Mouse (Mus musculus) intestine, postnatal 0 days (tissue): ENCODE results near the gene Utp20. TPM values are rescaled to one million over a fixed set of nuclear protein-coding genes. Genes with fewer than 3 reads are reported as not detected.
A peak's percentile ranks its signal among the peaks of the same experiment; 100 is the strongest.

Source experiments
- ATAC-seq: fragments of 200-750 bp; cut with Nextera tagmentation; 2 replicates; pipeline ENCODE4 v1.8.0; 2017; ENCODE audit warnings: mild to moderate bottlenecking, moderate TSS enrichment, moderate library complexity
- H3K27ac ChIP-seq: fragments of 300-500 bp; sonication (generic); 2 replicates; pipeline ENCODE4 v1.5.1; 2014; ENCODE audit warnings: mild to moderate bottlenecking, low read depth, low read length, moderate library complexity
- H3K27me3 ChIP-seq: fragments of 300-500 bp; sonication (generic); replicated peaks from 2 replicates; pipeline ENCODE4 v1.6.1; 2014; ENCODE audit warnings: low read length, mixed read lengths; ENCODE audit not compliant: control insufficient read depth, insufficient read depth
- H3K36me3 ChIP-seq: fragments of 300-500 bp; sonication (generic); 2 replicates; pipeline ENCODE4 v1.6.1; 2014; ENCODE audit warnings: mild to moderate bottlenecking, moderate library complexity; ENCODE audit not compliant: control insufficient read depth, insufficient read depth
- H3K4me1 ChIP-seq: fragments of 300-500 bp; sonication (generic); replicated peaks from 2 replicates; pipeline ENCODE4 v1.6.1; 2014; ENCODE audit warnings: antibody characterized with exemption, low read length, mixed read lengths; ENCODE audit not compliant: control insufficient read depth, insufficient read depth
- H3K4me2 ChIP-seq: fragments of 300-500 bp; sonication (generic); replicated peaks from 2 replicates; pipeline ENCODE4 v1.6.1; 2014; ENCODE audit warnings: low read depth, mild to moderate bottlenecking, moderate library complexity
- H3K4me3 ChIP-seq: fragments of 300-500 bp; sonication (generic); 2 replicates; pipeline ENCODE4 v1.5.1; 2014; ENCODE audit warnings: low read depth, low read length
- H3K9ac ChIP-seq: fragments of 300-500 bp; sonication (generic); 2 replicates; pipeline ENCODE4 v1.6.1; 2014; ENCODE audit warnings: mild to moderate bottlenecking, low read depth, low read length
- H3K9me3 ChIP-seq: fragments of 300-500 bp; sonication (generic); 2 replicates; pipeline ENCODE4 v1.6.1; 2016; ENCODE audit warnings: mixed run types; ENCODE audit not compliant: control insufficient read depth
- CTCF ChIP-seq: sonication (generic); IDR thresholded peaks from 2 replicates; pipeline ENCODE4 v1.5.1; 2016; ENCODE audit warnings: low read depth, mild to moderate bottlenecking, control low read depth, antibody characterized with exemption, moderate library complexity
- WGBS: fragments of 180-500 bp; shearing (Covaris S2); extraction: QIAGEN DNeasy Blood & Tissue Kit; methylation state at CpG from one replicate; pipeline ENCODE4 v1.1.7; 2014; 5-methylcytosine and 5-hydroxymethylcytosine counted together
- polyA plus RNA-seq: library from polyadenylated mRNA; unstranded; fragments of >200 nt; fragmentation: Nextera tagmentation; extraction: Ambion mirVana; gene quantifications from 2 replicates; pipeline ENCODE4 v1.2.1, GENCODE M21; 2015

The Utp20 gene
- polyA plus RNA-seq, 1 experiment from 2014 or later = 4.6 TPM

DNA sequence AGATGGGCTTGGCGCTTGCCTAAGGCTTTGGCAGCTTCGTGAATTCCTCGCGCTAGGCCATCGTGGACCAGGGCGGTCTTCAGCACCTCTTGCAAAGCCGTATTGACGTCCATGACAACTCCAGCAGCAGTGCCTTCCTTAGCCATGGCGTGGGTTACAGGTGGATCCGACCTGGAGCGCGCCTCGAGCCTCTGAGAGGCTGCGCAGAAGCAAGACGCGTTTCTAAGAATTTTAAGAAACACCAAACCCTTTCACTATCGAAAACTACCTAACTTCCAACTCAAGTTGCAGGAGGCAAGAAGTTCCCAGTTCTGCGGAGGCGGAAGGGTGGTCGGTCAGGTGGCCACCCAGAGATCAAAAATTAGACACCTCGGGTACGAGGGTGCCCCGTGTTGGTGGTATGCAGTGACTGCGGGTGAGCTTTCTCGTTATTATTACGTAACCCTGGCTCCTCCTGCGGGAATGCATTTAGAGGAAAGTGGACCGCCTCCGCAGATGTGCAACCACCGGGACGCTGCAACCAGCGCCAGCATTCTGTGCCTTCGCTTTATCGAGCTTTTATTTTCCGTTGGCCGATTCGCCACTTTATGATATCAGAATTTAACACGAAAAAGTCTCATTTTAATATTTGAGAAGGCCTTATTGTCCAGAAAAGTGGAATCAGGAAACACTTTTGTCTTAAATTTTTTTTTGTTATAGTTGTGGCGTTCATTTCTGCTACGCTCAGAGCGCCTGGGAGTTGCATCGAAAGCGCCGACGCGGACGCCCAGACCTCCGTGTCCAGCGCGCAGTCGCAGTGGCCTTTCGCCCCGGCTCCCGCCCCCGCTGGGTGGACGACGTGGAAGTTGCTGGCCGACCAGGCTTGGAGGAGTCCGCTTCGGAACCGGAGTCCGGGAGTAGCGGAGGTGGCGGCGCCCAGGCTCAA is 95.8 kb downstream of the Utp20 start, which contains the start of gene Arl1:
Gene Arl1, plus strand, starts transcription at position 288 of the 925 bp plus-strand sequence.
- Histone ChIP-seq H3K9me3 (no peaks in the 10 kb centered on the region), H3K27me3 (no peaks in the 10 kb centered on the region), H3K4me1 (no peaks in the 10 kb centered on the region; the same call in 1 of the 2 replicates), H3K27ac (peak within 1 kb of the TSS; percentile 95), H3K9ac (peak within 1 kb of the TSS; percentile 95), H3K4me3 (peak within 1 kb of the TSS; percentile 100), H3K4me2 (peak within 1 kb of the TSS; percentile 80), H3K36me3 (no peaks in the 10 kb centered on the region)
- under 1% methylated on average over 65 of the region's 65 CpGs for WGBS
- ATAC-seq = peak; percentile 91
- TF ChIP-seq CTCF = peak; percentile 47

DNA sequence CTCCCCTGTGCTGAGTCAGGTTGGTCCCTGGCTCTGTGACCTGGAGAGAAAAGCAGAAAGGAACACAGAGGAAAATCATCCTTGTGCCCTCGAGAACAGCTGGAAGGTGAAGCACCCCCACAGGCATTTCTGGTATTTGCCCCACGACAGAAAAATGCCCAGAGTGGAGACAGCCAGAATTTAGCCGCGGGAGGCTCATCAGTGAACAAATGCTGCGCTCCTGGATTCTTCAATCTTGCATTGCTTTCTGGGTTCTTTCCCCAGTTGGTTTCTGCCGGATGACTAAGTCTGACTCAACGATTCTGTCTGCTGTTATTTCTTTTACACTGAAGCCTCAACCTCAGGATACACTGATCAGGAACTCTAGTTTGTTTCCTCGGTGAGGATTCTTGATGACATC is 98.4 kb downstream of the Utp20 start:
- 73% methylated on average over 8 of the region's 8 CpGs for WGBS
- no peak for TF ChIP-seq CTCF
- H3K4me2 ChIP-seq = no peak overlapping the region
- H3K36me3 ChIP-seq = no peaks in the 10 kb centered on the region
- H3K9ac ChIP-seq = no peak overlapping the region
- ATAC-seq = no peak
- no peaks in the 10 kb centered on the region for H3K9me3 ChIP-seq
- H3K27ac ChIP-seq = no peak overlapping the region
- no peaks in the 10 kb centered on the region; the same call in 1 of the 2 replicates for H3K4me1 ChIP-seq
- H3K4me3 ChIP-seq = no peak overlapping the region
- H3K27me3 ChIP-seq = no peaks in the 10 kb centered on the region

DNA sequence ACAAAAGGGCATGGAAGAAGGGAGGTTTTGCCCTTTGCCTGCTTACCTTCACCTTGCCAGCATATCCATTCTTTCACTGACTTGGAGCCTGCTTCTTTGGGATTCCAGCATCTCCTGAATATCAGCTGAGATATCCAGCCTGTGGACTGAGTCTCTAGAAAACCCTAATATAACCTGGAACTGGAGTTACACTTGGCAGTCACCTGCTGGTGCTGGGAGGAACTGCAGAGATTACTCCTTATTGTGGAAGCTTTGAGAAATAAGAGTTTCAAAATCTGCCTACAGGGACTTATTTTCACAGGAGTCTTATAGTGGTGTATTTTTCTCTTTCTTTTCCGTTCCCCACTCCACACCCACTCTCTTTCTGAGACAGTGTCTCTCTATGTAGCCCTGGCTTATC is 99.5 kb downstream of the Utp20 start:
- Histone ChIP-seq H3K27me3 (no peaks in the 10 kb centered on the region), H3K9me3 (no peaks in the 10 kb centered on the region), H3K4me2 (no peak overlapping the region), H3K9ac (no peak overlapping the region), H3K4me3 (no peak overlapping the region), H3K27ac (no peak overlapping the region), H3K4me1 (no peaks in the 10 kb centered on the region), H3K36me3 (no peaks in the 10 kb centered on the region)
- peak; percentile 78 for TF ChIP-seq CTCF
- 21% methylated on average over 1 of the region's 1 CpGs for WGBS
- ATAC-seq = no peak

DNA sequence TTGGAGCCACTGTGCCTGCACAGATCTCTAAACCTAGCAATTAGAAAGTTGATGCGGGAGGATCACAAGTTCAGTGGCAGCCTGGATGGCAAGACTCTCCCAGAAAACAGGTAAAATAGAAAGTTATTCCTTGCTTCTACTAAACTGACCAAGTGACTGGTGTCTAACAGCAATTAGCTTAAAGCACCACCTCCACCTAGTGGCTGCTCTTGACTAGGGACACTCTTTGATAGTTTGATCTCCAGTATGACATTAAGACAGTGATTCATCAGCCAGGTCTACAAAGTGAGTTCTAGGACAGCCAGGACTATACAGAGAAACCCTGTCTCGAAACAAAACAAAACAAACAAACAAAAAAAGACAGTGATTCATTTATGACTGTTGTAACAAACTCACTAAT is 101.3 kb downstream of the Utp20 start:
- Histone ChIP-seq H3K4me2 (no peak overlapping the region), H3K4me3 (no peak overlapping the region), H3K27ac (no peak overlapping the region), H3K4me1 (no peaks in the 10 kb centered on the region), H3K36me3 (no peaks in the 10 kb centered on the region), H3K27me3 (no peaks in the 10 kb centered on the region), H3K9ac (no peak overlapping the region), H3K9me3 (no peaks in the 10 kb centered on the region)
- WGBS = 53% methylated on average over 2 of the region's 2 CpGs
- no peak for ATAC-seq
- TF ChIP-seq CTCF = peak; percentile 80

DNA sequence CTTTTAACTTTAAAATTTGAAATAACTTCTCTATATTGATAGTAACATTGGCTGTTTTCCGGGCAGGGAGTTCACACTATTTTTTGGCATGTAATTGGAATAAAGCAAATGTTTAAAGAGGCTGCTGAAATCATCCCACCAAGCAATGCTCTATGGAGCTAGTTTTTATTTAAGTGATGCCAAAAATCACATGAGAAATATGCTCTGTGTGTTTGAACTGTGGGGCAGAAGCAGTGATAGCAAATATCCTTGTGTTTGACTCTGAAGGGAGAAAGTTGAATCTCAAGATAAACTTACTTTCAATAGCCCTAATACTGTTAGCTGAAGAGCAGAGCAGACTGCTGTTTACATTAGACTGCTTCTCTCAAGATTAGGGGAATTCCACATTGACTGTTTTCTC is 107.0 kb downstream of the Utp20 start:
- no peaks in the 10 kb centered on the region for H3K4me1 ChIP-seq
- H3K9ac ChIP-seq = no peak overlapping the region
- 43% methylated on average over 1 of the region's 1 CpGs for WGBS

DNA sequence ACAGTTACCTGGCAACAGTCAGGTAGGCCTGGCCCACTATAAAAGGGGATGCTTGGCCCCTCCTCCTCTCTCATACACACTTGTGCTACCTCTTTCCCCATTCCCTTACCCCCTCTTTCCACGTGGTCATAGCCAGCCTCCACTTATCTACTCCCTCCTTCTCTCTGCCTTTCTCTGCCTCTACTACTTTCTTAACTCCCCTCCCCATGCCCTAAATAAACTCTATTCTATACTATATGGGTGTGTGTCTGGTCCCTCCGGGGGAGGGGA is 108.9 kb downstream of the Utp20 start:
- Histone ChIP-seq H3K9me3 (no peaks in the 10 kb centered on the region), H3K27ac (no peak overlapping the region), H3K9ac (no peak overlapping the region), H3K36me3 (no peaks in the 10 kb centered on the region), H3K4me3 (no peak overlapping the region), H3K4me2 (no peak overlapping the region), H3K27me3 (no peaks in the 10 kb centered on the region), H3K4me1 (no peaks in the 10 kb centered on the region)
- ATAC-seq = no peak
- 50% methylated on average over 2 of the region's 2 CpGs for WGBS
- TF ChIP-seq CTCF = no peak

More for the DNA sequence above, 107.0 kb downstream of the Utp20 start:
- no peaks in the 10 kb centered on the region for H3K27me3 ChIP-seq
- ATAC-seq = no peak
- H3K4me2 ChIP-seq = no peak overlapping the region
- H3K27ac ChIP-seq = no peak overlapping the region
- no peaks in the 10 kb centered on the region for H3K36me3 ChIP-seq
- no peak for TF ChIP-seq CTCF
- no peaks in the 10 kb centered on the region for H3K9me3 ChIP-seq
- H3K4me3 ChIP-seq = no peak overlapping the region
